Mouse (Mus musculus): ENCODE data around the gene Mamdc2. TPM values are rescaled to one million over a fixed set of nuclear protein-coding genes. Genes with fewer than 3 reads are reported as not detected.

Gene Mamdc2
- polyA plus RNA-seq, 1 experiment from 2014 or later, result 1.0 TPM

DNA sequence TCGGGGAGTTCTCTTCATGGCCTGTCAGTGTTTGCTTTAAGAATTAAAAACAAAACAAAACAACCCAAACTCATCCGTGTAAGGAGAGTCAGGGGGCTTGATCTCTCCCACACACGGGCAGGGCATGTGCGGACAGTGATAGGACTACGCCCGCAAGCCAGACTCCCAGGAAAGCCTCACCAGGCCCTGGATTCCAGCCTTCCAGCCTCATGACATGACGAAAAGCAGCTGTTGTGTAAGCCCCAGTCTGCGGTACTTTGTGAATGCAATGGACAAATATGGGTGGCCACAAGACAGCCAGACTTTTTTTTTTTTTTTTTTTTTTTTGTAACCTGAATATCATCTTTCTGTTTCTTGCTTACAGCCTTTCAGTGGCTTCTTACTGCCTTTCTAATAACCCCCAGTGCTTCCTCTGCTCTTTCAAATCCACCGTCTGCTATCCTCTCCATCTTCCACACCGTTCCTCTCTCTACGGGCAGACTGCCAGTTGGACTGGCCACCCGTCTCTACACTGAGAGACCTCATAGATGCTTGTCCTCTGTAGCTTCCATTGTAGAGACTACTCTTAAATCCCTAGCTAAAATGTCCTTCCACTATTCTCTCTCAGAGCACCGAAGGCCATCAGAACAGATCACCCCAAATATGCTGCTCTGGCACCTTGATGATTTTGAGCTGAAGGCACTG, 96.3 kb downstream of the Mamdc2 start:
- Histone ChIP-seq H3K36me3 (ENCODE audit: poor library complexity, severe bottlenecking) (no peaks in the 10 kb centered on the region), H3K9ac (no peak overlapping the region), H3K4me1 (no peaks in the 10 kb centered on the region), H3K9me3 (replicated peaks) (no peaks in the 10 kb centered on the region), H3K27me3 (no peaks in the 10 kb centered on the region), H3K27ac (no peak overlapping the region), H3K4me2 (no peak overlapping the region), H3K4me3 (no peak overlapping the region)
- 90% methylated on average over 13 of the region's 13 CpGs for WGBS
- ATAC-seq, result no peak

DNA sequence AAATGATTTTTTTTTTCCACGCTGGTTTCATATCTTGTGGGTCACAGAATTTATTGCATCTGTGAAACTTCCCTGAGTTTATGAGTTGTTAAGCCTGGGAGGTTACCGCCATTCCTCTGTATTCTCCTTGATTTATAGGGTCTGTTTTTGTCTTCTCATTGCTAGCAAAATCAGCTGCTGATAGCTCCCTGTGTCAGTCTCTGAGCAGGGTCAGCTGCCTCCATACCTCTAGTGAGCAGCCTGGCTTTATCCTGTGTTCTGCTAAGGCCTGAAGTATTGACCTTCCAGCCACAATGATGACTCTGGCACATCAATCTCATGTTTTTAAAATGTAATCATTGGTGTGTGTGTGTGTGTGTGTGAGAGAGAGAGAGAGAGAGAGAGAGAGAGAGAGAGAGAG, 98.3 kb downstream of the Mamdc2 start:
- Histone ChIP-seq H3K9me3 (replicated peaks) (no peaks in the 10 kb centered on the region), H3K4me3 (no peak overlapping the region), H3K27ac (no peak overlapping the region), H3K4me2 (no peak overlapping the region), H3K9ac (no peak overlapping the region), H3K4me1 (no peaks in the 10 kb centered on the region), H3K27me3 (no peaks in the 10 kb centered on the region), H3K36me3 (ENCODE audit: poor library complexity, severe bottlenecking) (no peaks in the 10 kb centered on the region)
- 89% methylated on average over 2 of the region's 2 CpGs for WGBS
- ATAC-seq, result no peak

DNA sequence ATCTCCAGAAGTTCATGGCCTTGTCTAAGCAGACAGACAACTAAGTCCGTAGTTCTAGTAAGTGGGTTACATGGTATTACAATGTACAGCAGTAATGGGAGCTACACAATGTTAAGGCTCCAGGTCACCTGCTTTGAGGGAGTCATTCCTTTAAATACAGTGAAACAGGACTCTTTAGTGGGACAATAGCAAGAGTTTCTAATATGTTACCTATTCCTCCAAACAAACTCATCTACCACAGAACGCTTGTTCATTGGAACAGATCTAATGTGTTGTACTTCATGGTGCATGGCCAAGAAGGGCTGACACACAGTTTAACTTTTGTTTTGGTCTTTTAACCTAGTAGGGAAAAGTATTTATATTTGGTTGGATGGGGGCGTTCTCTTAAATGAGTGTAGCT, 105.5 kb downstream of the Mamdc2 start:
- 93% methylated on average over 3 of the region's 3 CpGs for WGBS
- ATAC-seq, result no peak
- Histone ChIP-seq H3K4me1 (no peaks in the 10 kb centered on the region), H3K36me3 (ENCODE audit: poor library complexity, severe bottlenecking) (no peaks in the 10 kb centered on the region), H3K4me2 (no peak overlapping the region), H3K4me3 (no peak overlapping the region), H3K27ac (no peak overlapping the region), H3K27me3 (no peaks in the 10 kb centered on the region), H3K9ac (no peak overlapping the region), H3K9me3 (replicated peaks) (no peaks in the 10 kb centered on the region)

DNA sequence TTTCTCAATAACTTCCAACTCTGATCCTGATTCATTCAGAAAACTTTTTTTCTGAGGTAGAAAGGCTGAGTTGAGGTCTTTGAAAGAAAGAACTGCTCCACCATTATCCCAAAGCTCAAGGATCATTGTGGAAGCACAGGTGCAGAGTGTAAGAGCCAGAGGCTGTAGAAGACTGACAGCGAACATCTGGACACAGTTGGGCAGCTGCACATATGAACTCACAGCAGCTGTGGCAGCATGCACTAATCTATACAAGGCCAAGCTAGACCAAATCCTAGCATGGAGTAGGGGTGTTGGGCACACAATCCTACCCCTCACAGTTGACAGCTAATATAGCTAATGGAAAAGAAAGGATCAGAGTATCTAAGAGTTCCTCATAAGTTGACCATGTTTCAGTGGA, 115.4 kb downstream of the Mamdc2 start:
- no peak for ATAC-seq
- Histone ChIP-seq H3K27me3 (no peaks in the 10 kb centered on the region), H3K4me1 (0 out of 2 replicates have a peak, but pooled peaks cover 5% of the 10 kb centered on the region), H3K9ac (no peak overlapping the region), H3K4me2 (no peak overlapping the region), H3K9me3 (replicated peaks) (no peaks in the 10 kb centered on the region), H3K4me3 (no peak overlapping the region), H3K27ac (no peak overlapping the region), H3K36me3 (ENCODE audit: poor library complexity, severe bottlenecking) (no peaks in the 10 kb centered on the region)
- 95% methylated on average over 1 of the region's 1 CpGs for WGBS

DNA sequence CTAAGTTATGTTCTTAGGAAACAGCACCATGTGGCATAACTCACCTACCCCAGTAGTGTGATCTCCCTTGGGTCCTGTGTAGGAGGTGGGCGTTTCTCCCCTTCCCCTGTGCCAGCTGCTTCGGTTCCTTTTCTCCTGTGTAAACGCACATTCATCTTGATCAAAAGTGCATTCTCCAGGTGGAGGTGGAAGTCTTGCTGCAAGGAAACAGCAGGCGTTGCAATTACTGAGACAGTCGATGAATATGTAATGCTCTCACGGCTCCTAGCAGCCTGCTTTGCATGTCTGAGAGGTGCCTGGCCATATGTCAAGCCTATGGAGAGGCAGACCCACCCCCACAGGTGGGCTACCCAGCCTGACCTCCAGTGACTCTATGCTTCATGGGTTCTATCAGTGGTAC, 117.4 kb downstream of the Mamdc2 start:
- peak; percentile 27; the same call in 1 of the 2 replicates for ATAC-seq
- Histone ChIP-seq H3K4me2 (no peak overlapping the region), H3K4me1 (0 out of 2 replicates have a peak, but pooled peaks cover 5% of the 10 kb centered on the region), H3K27me3 (no peaks in the 10 kb centered on the region), H3K9me3 (replicated peaks) (no peaks in the 10 kb centered on the region), H3K4me3 (no peak overlapping the region), H3K27ac (no peak overlapping the region), H3K9ac (no peak overlapping the region), H3K36me3 (ENCODE audit: poor library complexity, severe bottlenecking) (no peaks in the 10 kb centered on the region)
- WGBS, result 64% methylated on average over 6 of the region's 6 CpGs

DNA sequence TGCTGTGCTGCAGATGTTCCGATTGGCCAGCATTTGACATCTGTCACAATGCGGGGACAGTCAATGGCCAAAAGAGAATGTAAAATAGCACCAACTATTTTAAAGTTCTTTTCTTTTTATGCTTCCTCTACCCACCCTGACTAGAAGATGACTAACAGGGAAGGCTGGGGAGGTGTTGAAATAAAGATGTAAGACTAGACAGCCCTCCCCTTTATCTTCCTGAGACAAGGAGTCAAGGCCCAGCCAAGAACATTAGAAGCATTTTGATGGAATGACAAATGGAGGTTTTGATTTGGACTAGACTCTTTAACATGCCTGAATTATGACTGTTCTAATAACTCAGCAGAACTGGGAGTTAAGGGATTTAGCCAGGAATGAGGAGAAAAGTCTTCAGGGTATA, 118.9 kb downstream of the Mamdc2 start:
- no peak for ATAC-seq
- Histone ChIP-seq H3K27me3 (no peaks in the 10 kb centered on the region), H3K4me3 (no peak overlapping the region), H3K36me3 (ENCODE audit: poor library complexity, severe bottlenecking) (no peaks in the 10 kb centered on the region), H3K4me1 (0 out of 2 replicates have a peak, but pooled peaks cover 5% of the 10 kb centered on the region), H3K27ac (no peak overlapping the region), H3K9me3 (replicated peaks) (no peaks in the 10 kb centered on the region), H3K4me2 (no peak overlapping the region), H3K9ac (no peak overlapping the region)
- 96% methylated on average over 2 of the region's 2 CpGs for WGBS

DNA sequence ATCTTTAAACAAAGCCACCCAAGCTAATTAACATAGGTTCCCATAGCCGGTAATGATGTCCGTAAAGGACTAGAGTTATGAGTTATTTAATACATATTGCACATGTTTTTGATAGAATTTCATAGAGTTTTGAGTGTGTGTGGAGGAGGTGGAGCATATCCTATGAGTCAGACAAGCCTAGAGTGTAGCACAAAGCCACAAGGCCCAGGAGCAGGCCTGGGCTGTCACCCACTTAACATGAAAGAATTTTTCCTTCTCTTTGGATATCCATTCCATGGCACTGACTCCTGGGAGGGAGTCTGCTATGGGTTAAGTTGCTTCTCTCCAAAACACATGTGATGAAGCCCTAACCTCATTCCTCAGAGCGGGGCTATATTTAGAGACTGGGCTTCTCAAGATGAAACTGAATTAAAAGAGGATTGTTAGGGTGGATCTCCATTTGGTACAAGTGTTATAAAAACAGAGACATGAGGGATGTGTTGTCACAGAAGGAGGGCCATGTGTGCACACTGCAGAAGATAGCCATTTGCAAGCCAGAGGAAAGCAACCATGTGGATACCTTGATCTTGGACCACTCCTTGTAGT, 121.1 kb downstream of the Mamdc2 start:
- Histone ChIP-seq H3K4me2 (no peak overlapping the region), H3K9me3 (replicated peaks) (no peaks in the 10 kb centered on the region), H3K27ac (no peak overlapping the region), H3K27me3 (no peaks in the 10 kb centered on the region), H3K4me1 (0 out of 2 replicates have a peak, but pooled peaks cover 5% of the 10 kb centered on the region), H3K4me3 (no peak overlapping the region), H3K9ac (no peak overlapping the region), H3K36me3 (ENCODE audit: poor library complexity, severe bottlenecking) (no peaks in the 10 kb centered on the region)
- ATAC-seq, result no peak
- WGBS, result 88% methylated on average over 3 of the region's 3 CpGs

DNA sequence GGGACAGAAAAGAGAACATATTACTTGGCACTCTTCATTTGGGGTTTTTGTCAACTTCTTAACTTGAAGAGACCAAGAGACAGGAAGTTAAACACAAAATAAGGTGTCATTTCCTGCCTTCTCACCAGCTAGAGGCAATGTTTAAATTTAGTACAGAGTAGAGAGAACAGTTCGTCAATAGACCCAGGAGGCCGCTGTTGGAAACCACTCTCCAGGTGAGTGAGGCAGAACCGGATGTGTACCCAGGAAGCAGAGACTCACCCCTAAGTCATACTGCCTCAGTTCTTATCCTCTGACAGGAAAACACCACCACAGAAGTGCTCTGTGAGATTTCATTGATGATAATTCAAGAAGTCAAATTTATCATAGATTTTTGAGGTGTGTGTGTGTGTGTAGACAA, 125.1 kb downstream of the Mamdc2 start:
- Histone ChIP-seq H3K27me3 (no peaks in the 10 kb centered on the region), H3K4me2 (no peak overlapping the region), H3K4me3 (no peak overlapping the region), H3K27ac (no peak overlapping the region), H3K36me3 (ENCODE audit: poor library complexity, severe bottlenecking) (no peaks in the 10 kb centered on the region), H3K4me1 (no peaks in the 10 kb centered on the region), H3K9me3 (replicated peaks) (no peaks in the 10 kb centered on the region), H3K9ac (no peak overlapping the region)
- no peak for ATAC-seq
- 89% methylated on average over 3 of the region's 3 CpGs for WGBS

DNA sequence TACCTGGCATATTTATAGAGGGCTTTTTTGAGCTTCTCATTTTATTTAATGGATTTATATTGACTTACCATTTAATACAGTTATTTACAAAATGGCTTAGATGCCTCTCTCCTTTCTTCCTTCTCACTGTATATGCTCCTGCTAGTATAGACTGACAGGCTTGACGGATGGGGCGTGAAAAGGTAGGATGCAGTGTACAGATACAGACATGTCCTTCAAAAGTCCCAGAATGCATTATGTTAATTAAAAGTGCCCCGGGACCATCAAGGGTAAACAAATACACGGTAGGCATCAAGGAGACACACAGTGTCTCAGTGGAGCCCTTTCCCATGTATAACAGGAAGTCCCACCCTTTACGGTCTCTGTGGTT, 130.3 kb downstream of the Mamdc2 start:
- ATAC-seq, result no peak

DNA sequence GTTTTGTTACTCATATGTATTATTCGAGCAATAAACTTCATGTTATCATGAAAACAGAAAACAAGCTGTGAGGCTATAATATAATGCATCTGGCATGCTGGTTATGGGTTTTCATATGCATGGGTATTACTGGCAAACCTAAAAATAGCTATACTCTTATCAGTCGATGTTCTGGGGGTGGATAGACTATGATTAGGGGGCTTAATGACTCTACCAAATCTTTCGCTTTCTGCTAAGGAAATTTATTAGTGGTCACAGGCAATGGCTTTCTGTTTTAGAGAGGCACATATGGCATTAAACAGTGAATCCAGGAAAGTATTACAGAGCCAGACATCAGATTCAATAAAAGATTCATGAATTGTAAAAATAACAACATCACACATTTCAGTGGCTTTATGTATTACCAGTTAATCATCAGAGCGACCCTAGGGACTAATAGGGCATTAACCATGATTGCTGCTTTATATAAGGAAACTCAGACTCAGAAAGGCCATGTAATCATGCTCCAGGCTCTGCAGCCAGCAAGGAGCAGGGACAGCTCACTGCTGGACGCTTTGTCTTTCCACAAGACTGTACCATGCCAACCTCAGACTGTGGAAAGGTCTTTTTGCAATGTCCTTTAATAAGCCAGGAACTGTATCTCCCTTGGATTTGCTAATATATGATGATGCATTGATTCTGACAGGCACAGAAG, 130.8 kb downstream of the Mamdc2 start:
- ATAC-seq, result no peak

More for the DNA sequence above, 130.3 kb downstream of the Mamdc2 start:
- H3K9me3 ChIP-seq (replicated peaks), result no peaks in the 10 kb centered on the region
- no peak overlapping the region for H3K27ac ChIP-seq
- no peak overlapping the region for H3K9ac ChIP-seq
- 87% methylated on average over 5 of the region's 5 CpGs for WGBS
- no peak overlapping the region for H3K4me2 ChIP-seq
- H3K4me1 ChIP-seq, result no peaks in the 10 kb centered on the region
- no peak overlapping the region for H3K4me3 ChIP-seq
- no peaks in the 10 kb centered on the region for H3K27me3 ChIP-seq
- no peaks in the 10 kb centered on the region for H3K36me3 ChIP-seq (ENCODE audit: poor library complexity, severe bottlenecking)

DNA sequence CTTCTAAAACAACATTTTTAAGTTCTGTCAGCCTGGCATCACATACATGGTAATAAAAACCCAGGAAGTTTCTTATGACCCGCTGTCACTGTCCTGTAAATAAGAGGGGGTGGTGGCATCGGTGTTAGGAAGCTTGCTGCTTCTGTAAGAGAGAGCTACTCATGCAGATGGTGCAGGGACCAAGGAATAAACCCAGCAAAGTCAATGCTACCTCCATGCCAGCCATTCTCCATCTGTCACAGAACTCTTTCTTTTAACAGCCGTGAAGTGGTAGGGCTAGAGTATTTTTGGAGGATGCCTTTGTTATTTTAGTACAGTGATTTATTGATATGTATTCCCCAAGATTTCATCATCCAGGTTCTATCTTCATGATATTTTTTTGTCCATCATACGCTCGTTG, 131.4 kb downstream of the Mamdc2 start:
- Histone ChIP-seq H3K36me3 (ENCODE audit: poor library complexity, severe bottlenecking) (no peaks in the 10 kb centered on the region), H3K4me1 (no peaks in the 10 kb centered on the region), H3K27ac (no peak overlapping the region), H3K9ac (no peak overlapping the region), H3K27me3 (no peaks in the 10 kb centered on the region), H3K4me2 (no peak overlapping the region), H3K4me3 (no peak overlapping the region), H3K9me3 (replicated peaks) (no peaks in the 10 kb centered on the region)
- no peak for ATAC-seq
- 93% methylated on average over 5 of the region's 5 CpGs for WGBS

More for the DNA sequence above, 130.8 kb downstream of the Mamdc2 start:
- no peak overlapping the region for H3K4me2 ChIP-seq
- no peaks in the 10 kb centered on the region for H3K4me1 ChIP-seq
- no peak overlapping the region for H3K4me3 ChIP-seq
- no peak overlapping the region for H3K27ac ChIP-seq
- H3K9ac ChIP-seq, result no peak overlapping the region
- H3K9me3 ChIP-seq (replicated peaks), result no peaks in the 10 kb centered on the region
- no peaks in the 10 kb centered on the region for H3K27me3 ChIP-seq
- 81% methylated on average over 5 of the region's 5 CpGs for WGBS
- H3K36me3 ChIP-seq (ENCODE audit: poor library complexity, severe bottlenecking), result no peaks in the 10 kb centered on the region

DNA sequence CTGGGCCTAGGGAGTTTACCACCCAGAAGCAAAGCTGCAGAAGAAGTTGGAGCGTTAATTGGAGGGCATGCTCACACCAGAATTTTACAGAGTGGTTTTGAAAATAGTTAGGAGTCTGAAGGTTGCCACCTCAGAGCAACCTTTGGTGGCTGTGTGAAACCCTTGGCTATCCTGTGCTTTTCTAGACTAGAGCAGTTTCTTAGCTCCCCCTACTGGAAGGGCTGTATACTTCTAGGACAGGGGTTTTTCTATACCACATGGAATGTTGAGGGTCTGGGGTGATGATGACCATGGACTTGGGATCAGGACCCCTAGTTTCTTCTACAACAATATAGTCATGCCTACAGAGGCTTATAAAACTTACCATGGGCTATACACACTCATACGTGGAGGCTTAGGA, 138.3 kb downstream of the Mamdc2 start:
- H3K36me3 ChIP-seq (ENCODE audit: poor library complexity, severe bottlenecking), result no peaks in the 10 kb centered on the region
- no peak overlapping the region for H3K9ac ChIP-seq
- no peaks in the 10 kb centered on the region for H3K9me3 ChIP-seq (replicated peaks)
- no peaks in the 10 kb centered on the region for H3K27me3 ChIP-seq
- no peak for ATAC-seq
- H3K4me3 ChIP-seq, result no peak overlapping the region
- no peak overlapping the region for H3K4me2 ChIP-seq
- no peak overlapping the region for H3K27ac ChIP-seq
- WGBS, result 80% methylated on average over 2 of the region's 2 CpGs
- H3K4me1 ChIP-seq, result no peaks in the 10 kb centered on the region
